Mouse (Mus musculus): ENCODE measurements around the gene Gm26602. TPM values are rescaled to one million over a fixed set of nuclear protein-coding genes. Genes with fewer than 3 reads are reported as not detected.

Gm26602 gene
- polyA plus RNA-seq, 1 experiment from 2014 or later: not detected

DNA sequence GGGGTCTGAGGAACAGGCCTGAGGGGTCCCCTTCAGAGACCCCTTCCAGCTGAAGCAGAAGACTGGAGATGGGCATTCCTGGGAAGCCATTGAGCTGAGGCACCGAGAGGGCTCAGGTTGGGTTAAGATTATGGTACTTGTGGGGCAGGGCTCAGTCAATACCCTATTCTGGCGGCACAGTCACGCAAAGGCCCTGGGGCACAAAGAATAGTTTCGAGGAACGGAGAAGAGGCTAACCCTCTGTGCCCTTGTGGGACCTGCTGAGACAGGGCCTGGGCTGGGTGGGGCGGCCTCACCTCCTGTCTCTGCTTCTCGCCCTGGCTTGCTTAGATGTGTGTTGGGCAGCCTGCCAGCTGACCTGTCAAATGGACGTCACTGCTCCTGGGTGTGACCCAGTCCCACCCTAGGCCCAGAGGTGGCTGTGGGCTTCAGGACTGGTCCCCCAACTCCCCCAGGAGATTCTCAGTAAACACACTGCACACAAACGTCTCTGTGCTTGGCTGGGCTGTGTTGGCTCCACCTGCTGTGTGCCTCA is 22.6 kb downstream of the Gm26602 start:
- Histone ChIP-seq H3K27ac (peak overlapping the region; percentile 95), H3K4me1 (peaks cover 100% of the 10 kb centered on the region), H3K4me3 (peak overlapping the region; percentile 34), H3K27me3 (ENCODE audit: low read depth, poor library complexity, severe bottlenecking) (no peaks in the 10 kb centered on the region), H3K9me3 (replicated peaks) (no peaks in the 10 kb centered on the region), H3K36me3 (peaks cover 86% of the 10 kb centered on the region)
- no peak for DNase-seq (ENCODE audit: low spot score)
- WGBS: 54% methylated on average over 9 of the region's 9 CpGs

GRCm38 (mm10) chr10:79933861-79934260 is 23.2 kb downstream of the Gm26602 start:
- peak overlapping the region; percentile 14; the same call in 1 of the 2 replicates for H3K4me3 ChIP-seq
- WGBS: 76% methylated on average over 6 of the region's 6 CpGs
- H3K27me3 ChIP-seq (ENCODE audit: low read depth, poor library complexity, severe bottlenecking): no peaks in the 10 kb centered on the region
- H3K4me1 ChIP-seq: peaks cover 99% of the 10 kb centered on the region
- H3K9me3 ChIP-seq (replicated peaks): no peaks in the 10 kb centered on the region
- peak overlapping the region; percentile 95 for H3K27ac ChIP-seq
- H3K36me3 ChIP-seq: peaks cover 92% of the 10 kb centered on the region
- no peak for DNase-seq (ENCODE audit: low spot score)

- no peak for DNase-seq (ENCODE audit: low spot score)
- H3K9me3 ChIP-seq (replicated peaks): no peaks in the 10 kb centered on the region
- H3K4me1 ChIP-seq: peaks cover 99% of the 10 kb centered on the region
- H3K27ac ChIP-seq: peak overlapping the region; percentile 95
- no peaks in the 10 kb centered on the region for H3K27me3 ChIP-seq (ENCODE audit: low read depth, poor library complexity, severe bottlenecking)
- 82% methylated on average over 13 of the region's 13 CpGs for WGBS
- peak overlapping the region; percentile 14; the same call in 1 of the 2 replicates for H3K4me3 ChIP-seq
- peaks cover 96% of the 10 kb centered on the region for H3K36me3 ChIP-seq
Observed at GRCm38 (mm10) chr10:79934272-79934721, 23.6 kb downstream of the Gm26602 start.

GRCm38 (mm10) chr10:79934794-79935569 is 24.3 kb downstream of the Gm26602 start:
- WGBS: 90% methylated on average over 16 of the region's 16 CpGs
- H3K4me1 ChIP-seq: peaks cover 98% of the 10 kb centered on the region
- H3K27ac ChIP-seq: peak overlapping the region; percentile 95; the same call in 1 of the 2 replicates
- H3K4me3 ChIP-seq: no peak overlapping the region; the same call in 1 of the 2 replicates
- no peaks in the 10 kb centered on the region for H3K27me3 ChIP-seq (ENCODE audit: low read depth, poor library complexity, severe bottlenecking)
- DNase-seq (ENCODE audit: low spot score): no peak
- no peaks in the 10 kb centered on the region for H3K9me3 ChIP-seq (replicated peaks)
- peaks cover 100% of the 10 kb centered on the region for H3K36me3 ChIP-seq

DNA sequence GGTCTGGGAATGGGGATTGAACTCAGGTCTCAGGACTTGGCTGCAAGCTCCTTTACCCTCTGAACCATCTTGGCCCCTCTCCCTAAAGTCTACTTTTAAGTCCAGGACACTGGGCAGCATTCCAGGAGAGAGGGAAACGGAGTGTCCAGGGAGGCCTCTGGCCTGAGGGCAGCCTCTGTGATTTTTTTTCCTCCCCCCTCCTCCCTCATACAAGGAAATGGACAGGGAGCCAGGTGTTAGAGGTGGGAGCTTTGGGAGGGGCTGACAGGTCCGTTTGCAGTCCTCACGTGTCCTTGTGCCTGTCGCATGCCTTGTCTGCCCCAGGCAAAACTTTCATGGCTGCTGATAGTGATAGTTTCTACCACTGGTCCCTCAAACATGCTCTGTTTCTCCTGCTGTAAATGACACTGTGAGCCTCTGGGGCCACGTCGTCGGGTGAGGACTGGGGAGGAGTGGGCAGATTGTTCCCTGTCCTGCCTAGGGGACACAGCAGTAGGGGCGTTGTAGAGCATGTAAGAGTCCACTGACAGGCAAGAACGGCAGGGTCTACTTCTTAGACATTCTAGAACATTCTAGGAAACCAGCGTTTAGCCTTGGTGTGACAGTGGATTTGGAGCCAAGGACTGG is 25.7 kb downstream of the Gm26602 start:
- WGBS: 73% methylated on average over 10 of the region's 10 CpGs
- no peaks in the 10 kb centered on the region for H3K9me3 ChIP-seq (replicated peaks)
- DNase-seq (ENCODE audit: low spot score): no peak
- 0 out of 2 replicates have a peak overlapping the region, but pooled peaks have one; percentile 25 for H3K27ac ChIP-seq
- H3K36me3 ChIP-seq: peaks cover 100% of the 10 kb centered on the region
- H3K4me1 ChIP-seq: peaks cover 97% of the 10 kb centered on the region
- no peak overlapping the region for H3K4me3 ChIP-seq
- H3K27me3 ChIP-seq (ENCODE audit: low read depth, poor library complexity, severe bottlenecking): no peaks in the 10 kb centered on the region

DNA sequence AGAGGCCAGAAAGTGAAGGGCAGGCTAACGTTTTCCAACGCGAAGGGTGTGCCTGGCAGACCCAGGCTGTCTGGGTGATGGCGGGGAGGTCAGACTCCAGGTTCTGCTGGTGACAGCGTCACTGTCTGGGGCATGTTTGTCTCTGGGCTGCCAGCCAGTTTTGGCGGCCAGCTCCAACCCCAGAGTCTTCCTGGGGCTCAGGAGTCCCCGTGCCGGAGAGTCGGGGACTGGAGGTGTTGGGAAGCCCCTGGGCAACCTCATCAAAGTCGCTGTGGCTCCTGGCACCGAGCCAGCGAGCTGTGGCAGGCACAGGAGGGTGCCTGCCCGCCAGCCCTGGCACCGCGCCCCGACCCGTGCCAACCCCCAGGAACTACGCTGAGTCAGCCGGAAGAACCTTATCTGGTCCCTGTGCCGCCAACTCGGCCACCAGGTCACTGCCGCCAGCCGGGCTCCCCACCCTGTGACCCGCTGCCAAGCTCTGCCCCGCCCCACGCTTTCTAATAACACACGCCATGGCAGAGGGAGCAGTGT is 26.3 kb downstream of the Gm26602 start:
- Histone ChIP-seq H3K9me3 (replicated peaks) (no peaks in the 10 kb centered on the region), H3K27me3 (ENCODE audit: low read depth, poor library complexity, severe bottlenecking) (no peaks in the 10 kb centered on the region), H3K4me1 (peaks cover 91% of the 10 kb centered on the region), H3K4me3 (no peak overlapping the region), H3K36me3 (peaks cover 100% of the 10 kb centered on the region), H3K27ac (peak overlapping the region; percentile 25; the same call in 1 of the 2 replicates)
- DNase-seq (ENCODE audit: low spot score): no peak
- 86% methylated on average over 27 of the region's 27 CpGs for WGBS

- Histone ChIP-seq H3K4me3 (no peak overlapping the region), H3K27me3 (ENCODE audit: low read depth, poor library complexity, severe bottlenecking) (no peaks in the 10 kb centered on the region), H3K9me3 (replicated peaks) (no peaks in the 10 kb centered on the region), H3K36me3 (peaks cover 98% of the 10 kb centered on the region), H3K4me1 (peaks cover 85% of the 10 kb centered on the region), H3K27ac (peak overlapping the region; percentile 51; the same call in 1 of the 2 replicates)
- WGBS: 63% methylated on average over 11 of the region's 11 CpGs
- DNase-seq (ENCODE audit: low spot score): no peak
Observed at GRCm38 (mm10) chr10:79937775-79938526, 27.3 kb downstream of the Gm26602 start.

GRCm38 (mm10) chr10:79940749-79941148 is 30.1 kb downstream of the Gm26602 start:
- Histone ChIP-seq H3K4me1 (peaks cover 85% of the 10 kb centered on the region), H3K27ac (peak overlapping the region; percentile 1; the same call in 1 of the 2 replicates), H3K36me3 (peaks cover 87% of the 10 kb centered on the region), H3K4me3 (no peak overlapping the region), H3K9me3 (replicated peaks) (no peaks in the 10 kb centered on the region), H3K27me3 (ENCODE audit: low read depth, poor library complexity, severe bottlenecking) (no peaks in the 10 kb centered on the region)
- 69% methylated on average over 7 of the region's 7 CpGs for WGBS
- no peak for DNase-seq (ENCODE audit: low spot score)

DNA sequence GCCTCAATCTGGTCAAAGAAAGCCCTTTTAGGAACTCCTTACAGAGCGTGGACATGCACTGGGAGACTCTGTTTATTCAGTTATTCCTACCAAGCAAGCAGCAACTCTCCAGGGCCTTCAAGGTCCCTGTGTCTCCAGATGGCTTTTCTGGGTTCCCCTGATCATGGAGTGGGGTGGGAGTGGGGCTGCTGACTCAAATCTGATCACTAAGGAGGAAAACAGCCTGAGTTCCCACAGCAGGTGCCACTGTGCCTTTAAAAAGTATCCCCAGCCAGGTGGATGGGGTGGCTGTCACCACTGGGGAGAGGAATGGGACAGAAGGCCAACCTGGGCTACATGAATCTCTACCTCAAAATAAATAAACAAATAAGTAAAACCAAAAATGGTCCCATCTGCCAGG is 32.3 kb downstream of the Gm26602 start:
- Histone ChIP-seq H3K36me3 (peaks cover 80% of the 10 kb centered on the region), H3K9me3 (replicated peaks) (no peaks in the 10 kb centered on the region), H3K27me3 (ENCODE audit: low read depth, poor library complexity, severe bottlenecking) (no peaks in the 10 kb centered on the region), H3K4me3 (no peak overlapping the region), H3K4me1 (peaks cover 84% of the 10 kb centered on the region), H3K27ac (peak overlapping the region; percentile 85; the same call in 1 of the 2 replicates)
- 90% methylated on average over 1 of the region's 1 CpGs for WGBS
- DNase-seq (ENCODE audit: low spot score): no peak

- DNase-seq (ENCODE audit: low spot score): no peak
- Histone ChIP-seq H3K27me3 (ENCODE audit: low read depth, poor library complexity, severe bottlenecking) (no peaks in the 10 kb centered on the region), H3K9me3 (replicated peaks) (no peaks in the 10 kb centered on the region), H3K4me3 (no peak overlapping the region), H3K27ac (peak overlapping the region; percentile 85), H3K36me3 (peaks cover 79% of the 10 kb centered on the region), H3K4me1 (peaks cover 79% of the 10 kb centered on the region)
- 80% methylated on average over 9 of the region's 9 CpGs for whole genome bisulfite sequencing
Observed at GRCm38 (mm10) chr10:79943471-79943901, 32.8 kb downstream of the Gm26602 start.

GRCm38 (mm10) chr10:79945507-79946234 is 35.0 kb downstream of the Gm26602 start:
- peak overlapping the region; percentile 26 for H3K4me3 ChIP-seq
- WGBS: 19% methylated on average over 16 of the region's 16 CpGs
- peaks cover 79% of the 10 kb centered on the region for H3K36me3 ChIP-seq
- peak; percentile 77 for DNase-seq (ENCODE audit: low spot score)
- no peaks in the 10 kb centered on the region for H3K27me3 ChIP-seq (ENCODE audit: low read depth, poor library complexity, severe bottlenecking)
- peak overlapping the region; percentile 85 for H3K27ac ChIP-seq
- H3K9me3 ChIP-seq (replicated peaks): no peaks in the 10 kb centered on the region
- H3K4me1 ChIP-seq: peaks cover 59% of the 10 kb centered on the region
